Mouse (Mus musculus): ENCODE measurements around the gene Nova1.

The Nova1 gene

GRCm38 (mm10) chr12:46818856-46819347 is at the start of gene Nova1:
TSS of gene Nova1 (minus strand) at chr12:46818929.
- ChIA-PET CTCF (no interaction called here), POLR2A (interaction anchor here in 3 of 4 experiments (0.6 to 0.9 kb wide), 6 partner anchors 22 to 1736 kb away, joined by 3 to 6 read pairs (median 4); no protein-coding TSS in a partner anchor)

DNA sequence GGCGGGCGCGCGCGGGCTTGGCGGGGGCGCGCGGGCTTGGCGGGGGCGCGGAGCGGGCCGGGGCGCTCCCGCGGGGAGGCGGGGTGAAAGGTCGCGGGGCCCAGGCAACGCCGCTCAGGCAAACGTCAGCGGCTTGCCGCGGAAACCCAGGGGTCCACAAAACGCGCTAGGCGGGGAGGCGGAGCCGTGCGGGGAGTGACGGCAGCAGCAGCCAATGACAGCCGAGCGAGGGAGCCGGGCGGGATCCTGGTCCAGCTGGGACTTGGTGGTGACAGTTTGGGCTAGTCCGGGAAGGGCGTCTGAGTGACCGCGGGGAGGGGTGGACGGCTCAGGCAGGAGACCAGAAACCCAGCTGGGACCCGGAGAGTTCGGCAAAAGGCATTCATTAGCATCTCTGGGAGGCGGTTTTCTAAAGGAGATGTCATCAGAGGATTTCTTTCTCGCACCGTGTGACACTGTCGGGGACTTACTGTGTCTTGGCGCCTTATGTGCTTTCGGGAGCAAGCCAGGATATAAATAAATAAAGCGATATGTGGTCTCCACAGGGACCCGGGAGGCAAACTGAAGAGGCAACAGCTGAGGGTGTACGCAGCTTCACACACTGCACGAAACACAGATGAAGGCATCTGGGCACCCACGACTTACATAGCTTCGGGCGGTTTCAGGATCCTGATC is 756 bp upstream of the Nova1 start:
- ChIA-PET CTCF (no interaction called here), POLR2A (interaction anchor here in 2 of 4 experiments (0.6 to 0.9 kb wide), 3 partner anchors 23 to 393 kb away, joined by 3 to 6 read pairs (median 3); no protein-coding TSS in a partner anchor)

- CTCF ChIA-PET = no interaction called here
- POLR2A ChIA-PET = interaction anchor here in 3 of 4 experiments (0.6 to 0.7 kb wide), 5 partner anchors 90 to 1735 kb away, joined by 3 to 5 read pairs (median 3); no protein-coding TSS in a partner anchor
These were observed 491 bp downstream of the Nova1 start for GRCm38 (mm10) chr12:46818021-46818855.

- CTCF ChIA-PET = no interaction called here
- POLR2A ChIA-PET = interaction anchor here in 1 of 4 experiments (0.6 to 0.8 kb wide), 3 partner anchors 89 to 362 kb away, joined by 3 to 4 read pairs (median 3); no protein-coding TSS in a partner anchor
These were observed 1.4 kb downstream of the Nova1 start for GRCm38 (mm10) chr12:46817211-46817803.

- CTCF ChIA-PET = no interaction called here
- POLR2A ChIA-PET = no interaction called here
These were observed 2.4 kb downstream of the Nova1 start for GRCm38 (mm10) chr12:46816291-46816690.

- CTCF ChIA-PET = no interaction called here
- POLR2A ChIA-PET = no interaction called here
These were observed 3.0 kb downstream of the Nova1 start for GRCm38 (mm10) chr12:46815697-46816096.

DNA sequence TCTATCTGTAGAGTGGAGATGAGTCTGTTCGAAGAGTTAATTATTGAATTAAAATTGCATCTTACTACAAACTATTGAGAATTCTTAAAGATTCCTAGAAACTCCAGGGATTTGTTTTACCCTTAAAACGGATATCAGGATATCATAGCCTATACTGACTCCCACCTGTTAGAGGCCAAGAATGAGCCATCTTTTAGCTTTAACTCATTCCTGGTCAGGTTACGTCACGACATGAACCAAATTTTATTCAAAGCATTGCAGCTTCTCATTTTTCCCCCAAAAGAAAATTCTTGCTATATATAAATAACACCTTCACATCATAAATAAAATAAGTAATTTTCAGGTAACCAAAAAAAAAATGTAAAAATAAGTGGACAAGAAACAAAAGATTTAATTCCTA is 3.9 kb downstream of the Nova1 start:
- CTCF ChIA-PET = no interaction called here
- POLR2A ChIA-PET = no interaction called here

DNA sequence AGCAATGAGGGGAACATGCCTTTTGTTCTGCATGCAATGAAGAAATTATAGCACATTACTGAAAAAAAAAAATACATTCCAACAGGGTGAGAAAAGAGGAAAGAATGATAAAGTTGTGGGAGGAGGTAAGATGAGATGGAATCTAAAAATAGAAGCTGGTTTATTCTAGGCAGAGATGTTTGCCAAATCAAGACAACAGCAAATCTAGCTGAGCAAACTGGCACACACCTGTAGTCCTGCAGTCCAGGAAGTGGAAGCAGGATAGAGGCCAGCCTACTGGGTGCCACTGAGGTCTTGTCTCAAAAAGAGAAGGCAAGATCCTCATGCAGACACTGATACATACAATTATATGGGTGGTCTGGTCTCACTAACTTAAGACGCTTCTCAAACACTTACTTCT is 17.4 kb downstream of the Nova1 start:
- POLR2A ChIA-PET = no interaction called here
- CTCF ChIA-PET = no interaction called here

DNA sequence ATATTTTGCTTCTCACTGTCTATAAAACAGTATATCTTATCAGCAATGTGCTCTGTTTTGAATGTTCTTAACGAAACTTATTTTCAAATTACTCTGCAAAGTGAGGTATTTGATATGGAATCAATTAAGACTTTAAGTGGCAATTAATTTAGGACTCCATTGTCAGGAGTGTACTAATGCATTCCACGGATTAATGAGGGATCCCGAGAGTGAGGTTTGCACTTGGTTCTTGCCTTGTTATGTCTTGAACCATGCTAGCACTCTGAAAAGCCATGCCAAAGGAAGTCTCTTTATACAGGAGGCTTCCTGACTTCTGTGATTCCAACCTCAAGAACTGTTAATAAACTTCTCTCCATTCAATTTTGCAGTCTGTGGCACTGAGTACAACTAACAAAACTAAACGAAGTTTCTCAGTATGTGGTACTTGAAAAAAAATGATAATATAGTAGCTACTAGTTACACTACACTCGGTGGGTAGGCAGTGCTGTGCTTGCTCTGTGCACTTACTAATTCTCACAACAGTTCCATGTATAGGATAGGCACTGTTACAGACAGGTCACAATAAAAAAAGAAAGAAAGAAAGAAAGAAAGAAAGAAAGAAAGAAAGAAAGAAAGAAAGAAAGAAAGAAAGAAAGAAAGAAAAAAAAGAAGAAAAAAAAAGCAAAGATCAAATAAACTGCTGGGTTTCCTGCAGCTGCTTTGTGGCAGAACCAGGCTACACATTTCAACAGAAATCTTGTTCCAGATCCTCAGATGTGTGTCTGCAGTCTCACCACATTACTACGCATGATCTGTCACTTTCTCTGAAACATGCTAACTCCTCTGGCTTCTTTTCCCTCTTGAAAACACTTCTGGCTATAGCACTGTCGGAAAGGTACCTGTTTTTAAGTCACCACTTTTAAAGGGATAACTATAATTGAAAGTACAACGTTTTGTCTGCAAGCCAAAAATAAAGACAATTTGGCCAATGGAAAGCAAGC is 36.1 kb downstream of the Nova1 start:
- ChIA-PET POLR2A (no interaction called here), CTCF (no interaction called here)

GRCm38 (mm10) chr12:46781481-46781880 is 37.2 kb downstream of the Nova1 start:
- ChIA-PET CTCF (no interaction called here), POLR2A (no interaction called here)

- ChIA-PET POLR2A (no interaction called here), CTCF (no interaction called here)
These were observed 37.7 kb downstream of the Nova1 start for GRCm38 (mm10) chr12:46780983-46781382.

DNA sequence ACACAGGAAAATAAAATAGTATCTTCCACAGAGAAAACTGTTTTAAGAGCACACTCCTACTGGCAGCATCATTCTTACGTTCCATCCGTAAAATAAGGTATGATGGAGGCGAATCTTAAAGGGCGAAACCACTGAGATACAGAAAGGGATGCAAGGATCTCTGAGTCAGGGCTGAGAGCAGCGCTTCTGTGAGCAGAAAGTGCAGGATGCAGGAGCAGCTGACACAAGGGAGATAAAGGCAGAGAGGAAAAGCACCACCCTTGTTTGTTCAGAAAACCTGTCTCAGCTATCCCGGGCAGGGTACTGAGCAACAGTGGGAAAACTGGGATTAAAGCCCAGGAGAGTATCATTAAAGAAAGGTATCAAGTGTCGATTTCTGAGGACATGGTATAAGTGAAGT is 59.3 kb downstream of the Nova1 start:
- CTCF ChIA-PET = no interaction called here

GRCm38 (mm10) chr12:46754325-46754848 is 64.3 kb downstream of the Nova1 start:
- POLR2A ChIA-PET = no interaction called here
- CTCF ChIA-PET = no interaction called here

More for the DNA sequence above, 59.3 kb downstream of the Nova1 start:
- POLR2A ChIA-PET = no interaction called here

DNA sequence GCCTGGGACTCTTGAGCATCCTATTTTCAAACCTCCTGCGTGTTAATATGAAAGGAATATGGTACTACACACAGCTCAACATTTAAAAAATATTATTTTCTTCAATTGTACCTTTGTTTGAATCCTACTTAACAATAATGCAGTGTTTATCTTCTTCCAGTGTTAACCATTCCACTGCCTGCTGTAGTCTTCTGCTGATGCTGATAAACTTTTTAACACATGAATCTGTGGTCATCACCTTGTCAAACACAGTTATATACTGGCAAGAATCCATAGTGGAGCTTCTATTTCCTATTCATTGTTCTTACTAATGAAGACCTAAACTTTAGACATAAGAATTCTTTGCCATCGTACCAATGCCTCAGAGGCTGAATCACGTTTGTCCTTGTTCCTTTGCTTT is 65.6 kb downstream of the Nova1 start:
- ChIA-PET CTCF (no interaction called here), POLR2A (no interaction called here)

GRCm38 (mm10) chr12:46733261-46733660 is 85.5 kb downstream of the Nova1 start:
- ChIA-PET CTCF (no interaction called here), POLR2A (no interaction called here)

- POLR2A ChIA-PET = no interaction called here
- CTCF ChIA-PET = interaction anchor here in 1 of 4 experiments (0.6 kb wide), 1 partner anchor 1139 kb away, joined by 5 read pairs; no protein-coding TSS in a partner anchor
These were observed 86.8 kb downstream of the Nova1 start for GRCm38 (mm10) chr12:46731943-46732342.

- ChIA-PET CTCF (no interaction called here), POLR2A (no interaction called here)
These were observed 96.8 kb downstream of the Nova1 start for GRCm38 (mm10) chr12:46721914-46722313.

GRCm38 (mm10) chr12:46719076-46719475 is 99.7 kb downstream of the Nova1 start:
- CTCF ChIA-PET = no interaction called here

GRCm38 (mm10) chr12:46710094-46710493 is 108.6 kb downstream of the Nova1 start:
- POLR2A ChIA-PET = interaction anchor here in 1 of 4 experiments (0.6 kb wide), 1 partner anchor 104 kb away, joined by 4 read pairs; no protein-coding TSS in a partner anchor

More at GRCm38 (mm10) chr12:46719076-46719475, 99.7 kb downstream of the Nova1 start:
- POLR2A ChIA-PET = no interaction called here

More at GRCm38 (mm10) chr12:46710094-46710493, 108.6 kb downstream of the Nova1 start:
- CTCF ChIA-PET = no interaction called here

All from embryonic stem cell, embryonic (primary cell).